Mouse (Mus musculus): Measurements from ENCODE around the gene Lrrc4c. TPM values are rescaled to one million over a fixed set of nuclear protein-coding genes. Genes with fewer than 3 reads are reported as not detected.

The Lrrc4c gene
- polyA plus RNA-seq, 2 experiments: 2.0 to 3.2 TPM

GRCm38 (mm10) chr2:96580136-96580733 is 262.3 kb downstream of the Lrrc4c start:
- WGBS: 89% methylated on average over 1 of the region's 1 CpGs
- no peak for DNase-seq (ENCODE audit: low spot score)
- H3K27ac ChIP-seq (replicated peaks; ENCODE audit: low read depth, low read length): no peak overlapping the region

GRCm38 (mm10) chr2:96585665-96586064 is 267.7 kb downstream of the Lrrc4c start:
- 3% methylated on average over 4 of the region's 4 CpGs for WGBS
- Histone ChIP-seq H3K27me3 (ENCODE audit: control insufficient read depth, insufficient read depth, low read length) (no peaks in the 10 kb centered on the region), H3K9ac (ENCODE audit: low read depth, low read length, severe bottlenecking) (no peak overlapping the region), H3K9me3 (ENCODE audit: control insufficient read depth, low read length) (no peaks in the 10 kb centered on the region), H3K4me2 (replicated peaks; ENCODE audit: low read depth, low read length, severe bottlenecking) (no peak overlapping the region), H3K36me3 (ENCODE audit: control insufficient read depth, insufficient read depth, low read length) (no peaks in the 10 kb centered on the region), H3K4me3 (replicated peaks; ENCODE audit: low read length) (no peak overlapping the region), H3K4me1 (ENCODE audit: control insufficient read depth, insufficient read depth, low read length) (no peaks in the 10 kb centered on the region), H3K27ac (replicated peaks; ENCODE audit: low read depth, low read length) (no peak overlapping the region)
- no peak for TF ChIP-seq POLR2A (IDR thresholded peaks at IDR 0.05; ENCODE audit: borderline replicate concordance, extremely low read depth, insufficient read depth, insufficient read length)
- DNase-seq (ENCODE audit: low spot score) (peak; percentile 69), ATAC-seq (ENCODE audit: low FRiP score, low read depth) (no peak)

More at GRCm38 (mm10) chr2:96580136-96580733, 262.3 kb downstream of the Lrrc4c start:
- no peaks in the 10 kb centered on the region for H3K9me3 ChIP-seq (ENCODE audit: control insufficient read depth, low read length)
- no peak overlapping the region for H3K9ac ChIP-seq (ENCODE audit: low read depth, low read length, severe bottlenecking)
- no peaks in the 10 kb centered on the region for H3K27me3 ChIP-seq (ENCODE audit: control insufficient read depth, insufficient read depth, low read length)
- TF ChIP-seq POLR2A (IDR thresholded peaks at IDR 0.05; ENCODE audit: borderline replicate concordance, extremely low read depth, insufficient read depth, insufficient read length): no peak
- H3K4me2 ChIP-seq (replicated peaks; ENCODE audit: low read depth, low read length, severe bottlenecking): no peak overlapping the region
- H3K4me3 ChIP-seq (replicated peaks; ENCODE audit: low read length): no peak overlapping the region
- H3K4me1 ChIP-seq (ENCODE audit: control insufficient read depth, insufficient read depth, low read length): no peaks in the 10 kb centered on the region
- H3K36me3 ChIP-seq (ENCODE audit: control insufficient read depth, insufficient read depth, low read length): no peaks in the 10 kb centered on the region
- ATAC-seq (ENCODE audit: low FRiP score, low read depth): no peak

- H3K9ac ChIP-seq (ENCODE audit: low read depth, low read length, severe bottlenecking): no peak overlapping the region
- no peak overlapping the region for H3K27ac ChIP-seq (replicated peaks; ENCODE audit: low read depth, low read length)
- no peaks in the 10 kb centered on the region for H3K4me1 ChIP-seq (ENCODE audit: control insufficient read depth, insufficient read depth, low read length)
- H3K27me3 ChIP-seq (ENCODE audit: control insufficient read depth, insufficient read depth, low read length): no peaks in the 10 kb centered on the region
- H3K9me3 ChIP-seq (ENCODE audit: control insufficient read depth, low read length): no peaks in the 10 kb centered on the region
- no peak for TF ChIP-seq POLR2A (IDR thresholded peaks at IDR 0.05; ENCODE audit: borderline replicate concordance, extremely low read depth, insufficient read depth, insufficient read length)
- no peak overlapping the region for H3K4me3 ChIP-seq (replicated peaks; ENCODE audit: low read length)
- DNase-seq (ENCODE audit: low spot score) (no peak), ATAC-seq (ENCODE audit: low FRiP score, low read depth) (no peak)
- 88% methylated on average over 3 of the region's 3 CpGs for WGBS
- H3K36me3 ChIP-seq (ENCODE audit: control insufficient read depth, insufficient read depth, low read length): no peaks in the 10 kb centered on the region
- no peak overlapping the region for H3K4me2 ChIP-seq (replicated peaks; ENCODE audit: low read depth, low read length, severe bottlenecking)
Measured at GRCm38 (mm10) chr2:96604801-96605200, 286.8 kb downstream of the Lrrc4c start.

- H3K9me3 ChIP-seq (ENCODE audit: control insufficient read depth, low read length): no peaks in the 10 kb centered on the region
- no peak overlapping the region for H3K4me3 ChIP-seq (replicated peaks; ENCODE audit: low read length)
- H3K4me2 ChIP-seq (replicated peaks; ENCODE audit: low read depth, low read length, severe bottlenecking): no peak overlapping the region
- H3K36me3 ChIP-seq (ENCODE audit: control insufficient read depth, insufficient read depth, low read length): no peaks in the 10 kb centered on the region
- WGBS: 83% methylated on average over 1 of the region's 1 CpGs
- H3K27ac ChIP-seq (replicated peaks; ENCODE audit: low read depth, low read length): no peak overlapping the region
- ATAC-seq (ENCODE audit: low FRiP score, low read depth) (no peak), DNase-seq (ENCODE audit: low spot score) (no peak)
- TF ChIP-seq POLR2A (IDR thresholded peaks at IDR 0.05; ENCODE audit: borderline replicate concordance, extremely low read depth, insufficient read depth, insufficient read length): no peak
- H3K4me1 ChIP-seq (ENCODE audit: control insufficient read depth, insufficient read depth, low read length): no peaks in the 10 kb centered on the region
- no peak overlapping the region for H3K9ac ChIP-seq (ENCODE audit: low read depth, low read length, severe bottlenecking)
- H3K27me3 ChIP-seq (ENCODE audit: control insufficient read depth, insufficient read depth, low read length): no peaks in the 10 kb centered on the region
Measured at GRCm38 (mm10) chr2:96614121-96614520, 296.2 kb downstream of the Lrrc4c start.

GRCm38 (mm10) chr2:96618691-96619205 is 300.8 kb downstream of the Lrrc4c start:
- 76% methylated on average over 6 of the region's 6 CpGs for WGBS
- Histone ChIP-seq H3K27me3 (ENCODE audit: control insufficient read depth, insufficient read depth, low read length) (no peaks in the 10 kb centered on the region), H3K36me3 (ENCODE audit: control insufficient read depth, insufficient read depth, low read length) (no peaks in the 10 kb centered on the region), H3K27ac (replicated peaks; ENCODE audit: low read depth, low read length) (no peak overlapping the region), H3K4me3 (replicated peaks; ENCODE audit: low read length) (no peak overlapping the region), H3K4me1 (ENCODE audit: control insufficient read depth, insufficient read depth, low read length) (no peaks in the 10 kb centered on the region), H3K4me2 (replicated peaks; ENCODE audit: low read depth, low read length, severe bottlenecking) (no peak overlapping the region), H3K9me3 (ENCODE audit: control insufficient read depth, low read length) (no peaks in the 10 kb centered on the region), H3K9ac (ENCODE audit: low read depth, low read length, severe bottlenecking) (no peak overlapping the region)
- DNase-seq (ENCODE audit: low spot score) (no peak), ATAC-seq (ENCODE audit: low FRiP score, low read depth) (no peak)
- TF ChIP-seq POLR2A (IDR thresholded peaks at IDR 0.05; ENCODE audit: borderline replicate concordance, extremely low read depth, insufficient read depth, insufficient read length): no peak
